Mouse (Mus musculus) retina, embryonic 14.5 days (tissue): ENCODE data around the gene Vmn1r116.
"Not testable (repeated sequence)": the region's sequence is repeated elsewhere in the genome, so short reads cannot be mapped to it uniquely, and the experiment has no call there.

Experiments
- DNase-seq: peaks from one replicate; pipeline ENCODE4 v3.0.0-alpha.2; 2015; ENCODE audit warnings: low spot score

Vmn1r116 gene

GRCm38 (mm10) chr7:20871956-20872355, at the start of gene Vmn1r116:
Vmn1r116 (plus strand) TSS chr7:20872256.
- not testable (repeated sequence) for DNase-seq

GRCm38 (mm10) chr7:20844885-20845284, 27.2 kb upstream of the Vmn1r116 start, which contains the start of gene Vmn1r115:
Vmn1r115 (minus strand) TSS chr7:20844985.
- not testable (repeated sequence) for DNase-seq

- DNase-seq: not testable (repeated sequence)
Measured at GRCm38 (mm10) chr7:20884021-20884420, 12.0 kb downstream of the Vmn1r116 start, which contains the start of gene Vmn1r117. Vmn1r117 (minus strand) TSS chr7:20884121.

- DNase-seq: not testable (repeated sequence)
Measured at GRCm38 (mm10) chr7:20912247-20912646, 40.2 kb downstream of the Vmn1r116 start, which contains the start of gene Vmn1r118. Vmn1r118 (minus strand) TSS chr7:20912347.
